In genomic region chr10:91270268-91270954, GRCm38 (mm10) we compare ENCODE assay signal across 7 mouse cellular contexts.
A peak's percentile ranks its signal among the peaks of the same experiment; 100 is the strongest.
DNase-seq lines count a peak whose midpoint lies in the region; ATAC-seq and TF ChIP-seq lines count a peak whose summit lies in the region.

No protein-coding gene starts in this region.

- no peak overlapping the region for H3K4me3 ChIP-seq in hindbrain, embryonic 16.5 days (ENCODE audit: low read length)
- peak overlapping the region; percentile 9 for H3K4me3 ChIP-seq in limb, embryonic 10.5 days
- no peak overlapping the region for H3K4me3 ChIP-seq in midbrain, embryonic 11.5 days (ENCODE audit: low read depth, low read length)
- H3K4me3 ChIP-seq in small intestine, adult 2 months (ENCODE audit: low read depth, low read length): peak overlapping the region; percentile 12; the same call in 1 of the 2 replicates

- no peaks in the 10 kb centered on the region for H3K9me3 ChIP-seq in hindbrain, embryonic 16.5 days (ENCODE audit: control insufficient read depth, low read length)
- H3K9me3 ChIP-seq in limb, embryonic 10.5 days (replicated peaks): no peaks in the 10 kb centered on the region
- H3K9me3 ChIP-seq in midbrain, embryonic 11.5 days (ENCODE audit: control insufficient read depth, low read length): no peaks in the 10 kb centered on the region

- TF ChIP-seq CTCF in small intestine, adult 2 months (IDR thresholded peaks at IDR 0.05; ENCODE audit: extremely low read depth, insufficient read length, insufficient replicate concordance, low read depth, low read length): peak; percentile 68

- no peak for TF ChIP-seq POLR2A in small intestine, adult 2 months (IDR thresholded peaks at IDR 0.05; ENCODE audit: low read depth, low read length)

- H3K9ac ChIP-seq in hindbrain, embryonic 16.5 days (ENCODE audit: low read depth, low read length): no peak overlapping the region
- peak overlapping the region; percentile 1; the same call in 1 of the 2 replicates for H3K9ac ChIP-seq in midbrain, embryonic 11.5 days (ENCODE audit: low read length)

- ATAC-seq in hindbrain, embryonic 16.5 days: peak; percentile 62; the same call in 1 of the 2 replicates
- peak; percentile 79 for ATAC-seq in midbrain, embryonic 11.5 days (ENCODE audit: low FRiP score)

- peaks cover 2% of the 10 kb centered on the region; the same call in 1 of the 2 replicates for H3K4me1 ChIP-seq in hindbrain, embryonic 16.5 days (ENCODE audit: control insufficient read depth, insufficient read depth, low read depth, low read length)
- peaks cover 15% of the 10 kb centered on the region for H3K4me1 ChIP-seq in limb, embryonic 10.5 days
- peaks cover 9% of the 10 kb centered on the region for H3K4me1 ChIP-seq in midbrain, embryonic 11.5 days (ENCODE audit: control insufficient read depth, insufficient read depth, low read length)
- peaks cover 2% of the 10 kb centered on the region; the same call in 1 of the 2 replicates for H3K4me1 ChIP-seq in small intestine, adult 2 months (ENCODE audit: control insufficient read depth, insufficient read depth, insufficient read length, low read length)

- 0 out of 2 replicates have a peak overlapping the region, but pooled peaks have one; percentile 8 for H3K4me2 ChIP-seq in hindbrain, embryonic 16.5 days (ENCODE audit: low read length)
- H3K4me2 ChIP-seq in midbrain, embryonic 11.5 days: no peak overlapping the region; the same call in 1 of the 2 replicates

- peak; percentile 73 to 90 for DNase-seq in adrenal gland, adult (ENCODE audit: inconsistent age in 2 of 2, low spot score in 1 of 2)
- DNase-seq in cerebellum, postnatal 36 days: peak; percentile 34 to 44
- DNase-seq in gastrocnemius, adult 8-10 months (ENCODE audit: low spot score in 2 of 2): peak; percentile 21 to 37
- peak; percentile 84 for DNase-seq in limb, embryonic 10.5 days (ENCODE audit: low spot score)
- peak; percentile 95 for DNase-seq in midbrain, embryonic 11.5 days (ENCODE audit: low spot score, missing footprints)

- no peaks in the 10 kb centered on the region for H3K36me3 ChIP-seq in hindbrain, embryonic 16.5 days (ENCODE audit: control insufficient read depth, insufficient read depth, low read length)
- no peaks in the 10 kb centered on the region for H3K36me3 ChIP-seq in limb, embryonic 10.5 days
- no peaks in the 10 kb centered on the region for H3K36me3 ChIP-seq in midbrain, embryonic 11.5 days (ENCODE audit: control insufficient read depth, insufficient read depth, low read length)
- H3K36me3 ChIP-seq in small intestine, adult 2 months (ENCODE audit: control insufficient read depth, insufficient read depth, low read length): no peaks in the 10 kb centered on the region

- 24% methylated on average over 14 of the region's 14 CpGs for WGBS in hindbrain, embryonic 16.5 days
- WGBS in limb, embryonic 10.5 days: 18% methylated on average over 14 of the region's 14 CpGs
- 19% methylated on average over 14 of the region's 14 CpGs for WGBS in midbrain, embryonic 11.5 days
- WGBS in small intestine, adult 2 months: 13% methylated on average over 14 of the region's 14 CpGs

- H3K27ac ChIP-seq in hindbrain, embryonic 16.5 days (ENCODE audit: low read depth, low read length): no peak overlapping the region
- peak overlapping the region; percentile 76 for H3K27ac ChIP-seq in limb, embryonic 10.5 days
- H3K27ac ChIP-seq in midbrain, embryonic 11.5 days (ENCODE audit: low read depth, low read length): no peak overlapping the region
- H3K27ac ChIP-seq in small intestine, adult 2 months (ENCODE audit: insufficient read depth, low read depth, low read length): no peak overlapping the region

- H3K27me3 ChIP-seq in hindbrain, embryonic 16.5 days (replicated peaks; ENCODE audit: control insufficient read depth, insufficient read depth, low read length): no peaks in the 10 kb centered on the region
- no peaks in the 10 kb centered on the region for H3K27me3 ChIP-seq in limb, embryonic 10.5 days (ENCODE audit: low read depth, poor library complexity, severe bottlenecking)
- H3K27me3 ChIP-seq in midbrain, embryonic 11.5 days (ENCODE audit: control insufficient read depth, insufficient read depth, low read length): no peaks in the 10 kb centered on the region
- H3K27me3 ChIP-seq in small intestine, adult 2 months (ENCODE audit: control insufficient read depth, insufficient read depth, low read length): no peaks in the 10 kb centered on the region

Comparison
In these comparisons a context has a peak if more than half of its experiments do, and no peak if none do; other contexts are left out.
1. DNase-seq: peak in every context shown above with its lines; median percentile 95 in midbrain, embryonic 11.5 days; 84 in limb, embryonic 10.5 days; 82 in adrenal gland, adult; 39 in cerebellum, postnatal 36 days; 29 in gastrocnemius, adult 8-10 months.
2. H3K4me3 ChIP-seq: peak in limb, embryonic 10.5 days (single experiment) and small intestine, adult 2 months (single experiment); none in hindbrain, embryonic 16.5 days (single experiment) and midbrain, embryonic 11.5 days (single experiment).